Comparison of ENCODE assay signal across 32 mouse cellular contexts in the genomic region with DNA sequence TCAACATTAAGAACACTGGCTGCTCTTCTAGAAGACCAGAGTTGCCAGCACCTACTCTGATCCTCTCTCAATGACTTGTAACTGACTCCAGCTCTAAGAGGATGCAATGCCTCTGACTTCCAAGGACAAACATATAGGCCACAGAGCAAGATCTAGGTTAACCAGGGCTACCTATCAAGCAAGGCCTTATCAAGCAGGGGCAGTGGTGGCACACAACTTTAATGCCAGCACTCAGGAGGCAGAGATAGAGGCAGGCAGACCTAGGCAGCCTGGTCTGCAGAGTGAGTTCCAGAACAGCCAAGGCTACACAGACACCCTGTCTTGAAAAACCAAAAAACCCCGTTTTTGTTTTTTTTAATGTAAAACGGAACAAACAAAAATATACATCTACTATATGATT. TPM values are rescaled to one million over a fixed set of nuclear protein-coding genes. Genes with fewer than 3 reads are reported as not detected.
A peak's percentile ranks its signal among the peaks of the same experiment; 100 is the strongest.
DNase-seq lines count a peak whose midpoint lies in the region; ATAC-seq lines count a peak whose summit lies in the region.
"Had no signal": no experiment of that assay in that cellular context is flagged by ENCODE, and none has a peak within 500 bp of the region (broad histone marks: within the 10 kb centered on the region; RNA-seq: fewer than 3 reads in every experiment).

No protein-coding gene starts in this region.

- H3K9ac ChIP-seq in liver, embryonic 15.5 days = no peak overlapping the region
- H3K9ac ChIP-seq: heart, embryonic 12.5 days; hindbrain, embryonic 13.5 days; lung, embryonic 14.5 days; midbrain, embryonic 12.5 days; neural tube, embryonic 12.5 days had no signal

- peaks cover 10% of the 10 kb centered on the region for H3K36me3 ChIP-seq in liver, embryonic 15.5 days (replicated peaks)
- H3K36me3 ChIP-seq: midbrain, embryonic 12.5 days; neural tube, embryonic 12.5 days had no signal

- no peaks in the 10 kb centered on the region for H3K9me3 ChIP-seq in liver, embryonic 15.5 days (replicated peaks)
- H3K9me3 ChIP-seq: G1E; heart, embryonic 12.5 days; hindbrain, embryonic 13.5 days; midbrain, embryonic 12.5 days; neural tube, embryonic 12.5 days had no signal

- H3K4me1 ChIP-seq in liver, embryonic 15.5 days (replicated peaks) = peaks cover 11% of the 10 kb centered on the region
- H3K4me1 ChIP-seq: heart, embryonic 12.5 days; hindbrain, embryonic 13.5 days; midbrain, embryonic 12.5 days; neural tube, embryonic 12.5 days had no signal

- no peak overlapping the region for H3K4me3 ChIP-seq in liver, embryonic 15.5 days (replicated peaks)
- H3K4me3 ChIP-seq: heart, embryonic 12.5 days; hindbrain, embryonic 13.5 days; left cerebral cortex, adult 2 months; midbrain, embryonic 12.5 days; myocyte; neural tube, embryonic 12.5 days had no signal

- ATAC-seq in liver, embryonic 15.5 days (ENCODE audit: insufficient read depth) = peak; percentile 98
- no peak for ATAC-seq in inflammation-experienced regulatory T-cells, adult 6 months
- ATAC-seq: forebrain, embryonic 14.5 days; intestine, postnatal 0 days had no signal

- 57% methylated on average over 2 of the region's 2 CpGs for WGBS in liver, embryonic 15.5 days (ENCODE audit: insufficient replicate concordance)

- peak overlapping the region; percentile 51 for H3K27ac ChIP-seq in liver, embryonic 15.5 days (replicated peaks)
- H3K27ac ChIP-seq: hindbrain, embryonic 13.5 days; left cerebral cortex, adult 2 months; midbrain, embryonic 12.5 days; neural tube, embryonic 12.5 days had no signal

- no peaks in the 10 kb centered on the region for H3K27me3 ChIP-seq in liver, embryonic 15.5 days
- H3K27me3 ChIP-seq: heart, embryonic 12.5 days; hindbrain, embryonic 13.5 days; midbrain, embryonic 12.5 days; neural tube, embryonic 12.5 days had no signal

- peak overlapping the region; percentile 18; the same call in 1 of the 2 replicates for H3K4me2 ChIP-seq in liver, embryonic 15.5 days
- H3K4me2 ChIP-seq: heart, embryonic 12.5 days; hindbrain, embryonic 13.5 days; lung, embryonic 14.5 days; midbrain, embryonic 12.5 days; neural tube, embryonic 12.5 days had no signal

- DNase-seq in spleen, adult 12 weeks (ENCODE audit: low spot score) = peak; percentile 44
- DNase-seq in spleen, adult 18-20 months = no peak
- DNase-seq in liver = peak; percentile 54
- peak; percentile 9 to 15 for DNase-seq in spleen, postnatal 14 days (ENCODE audit: low spot score in 2 of 2)
- no peak for DNase-seq in right cerebral cortex, postnatal 25 days
- DNase-seq in lung, postnatal 4 days = no peak
- DNase-seq: adrenal gland, adult 8-10 months; cerebellum, adult 11-12 months; cerebellum, adult 9-11 months; gastrocnemius, postnatal 25 days; heart, adult 18-20 months; heart, postnatal 4 days; kidney, adult 9 months; kidney, postnatal 14 days; left cerebral cortex, postnatal 4 days; lung, embryonic 14.5 days; lung, postnatal 14 days; thymus, postnatal 25 days had no signal

RNA-seq across cellular contexts. Expression of a gene that starts 34.0 kb away (rescaled TPM):
- polyA plus RNA-seq in liver, embryonic 15.5 days (2015; fragmentation: Nextera tagmentation; extraction: Ambion mirVana) = 15.5 and 17.7 TPM in 2 replicates
- 1 to 10 TPM; 3.9 to 7.8 (median 6.4) TPM for polyA plus RNA-seq in inflammation-experienced regulatory T-cells, adult 6 months (2017; shearing (Covaris generic))

RNA-seq across cellular contexts. Expression of a gene that starts 34.2 kb away (rescaled TPM):
- 245 and 270 TPM in 2 replicates for polyA plus RNA-seq in liver, embryonic 15.5 days (2015; fragmentation: Nextera tagmentation; extraction: Ambion mirVana)
- polyA plus RNA-seq in inflammation-experienced regulatory T-cells, adult 6 months (2017; shearing (Covaris generic)) = 10 to 100 TPM; 75.5 to 83.6 (median 76.6) TPM

RNA-seq across cellular contexts. Expression of a gene that starts 58.7 kb away (rescaled TPM):
- 0.08 and 0.10 TPM in 2 replicates for polyA plus RNA-seq in liver, embryonic 15.5 days (2015; fragmentation: Nextera tagmentation; extraction: Ambion mirVana)
- not detected for polyA plus RNA-seq in inflammation-experienced regulatory T-cells, adult 6 months (2017; shearing (Covaris generic))
- polyA plus RNA-seq: embryonic facial prominence, embryonic 14.5 days; G1E; heart, embryonic 12.5 days; heart, postnatal 0 days; intestine, postnatal 0 days; lung, embryonic 14.5 days; myocyte; small intestine, adult 2 months had no signal

Comparison
In these comparisons a context has a peak if more than half of its experiments do, and no peak if none do; other contexts are left out.
1. DNase-seq: peak in spleen, adult 12 weeks (single experiment), liver (single experiment) and spleen, postnatal 14 days (2 of 2); none in spleen, adult 18-20 months (0 of 2), right cerebral cortex, postnatal 25 days (single experiment) and lung, postnatal 4 days (0 of 2).